Mouse (Mus musculus): ENCODE results near the gene Psmc3ip. TPM values are rescaled to one million over a fixed set of nuclear protein-coding genes. Genes with fewer than 3 reads are reported as not detected.

The Psmc3ip gene
- polyA plus RNA-seq, 1 experiment from 2014 or later = 28.0 TPM

Small RNA genes within 50 kb of the gene (microRNA-seq; reads per million reads assigned to microRNA genes)
- not detected for gene Gm27626

Other genes with a start within 250 kb of the Psmc3ip start
- gene Stat5b, start 244.7 kb downstream of the Psmc3ip start, polyA plus RNA-seq (2015; fragmentation: Nextera tagmentation; extraction: Ambion mirVana) = 23.4 and 25.5 TPM in 2 replicates
- 9.4 and 12.0 TPM in 2 replicates for gene Stat5a, start 236.1 kb downstream of the Psmc3ip start, polyA plus RNA-seq (2015; fragmentation: Nextera tagmentation; extraction: Ambion mirVana)
- 72.9 and 85.2 TPM in 2 replicates for gene Stat3, start 155.9 kb downstream of the Psmc3ip start, polyA plus RNA-seq (2015; fragmentation: Nextera tagmentation; extraction: Ambion mirVana)
- 368 and 413 TPM in 2 replicates for gene Cavin1, start 124.5 kb downstream of the Psmc3ip start, polyA plus RNA-seq (2015; fragmentation: Nextera tagmentation; extraction: Ambion mirVana)
- gene Atp6v0a1, start 86.0 kb downstream of the Psmc3ip start, polyA plus RNA-seq (2015; fragmentation: Nextera tagmentation; extraction: Ambion mirVana) = 39.5 and 43.6 TPM in 2 replicates
- 12.7 and 16.4 TPM in 2 replicates for gene Naglu, start 25.4 kb downstream of the Psmc3ip start, polyA plus RNA-seq (2015; fragmentation: Nextera tagmentation; extraction: Ambion mirVana)
- gene Hsd17b1, start 17.0 kb downstream of the Psmc3ip start, polyA plus RNA-seq (2015; fragmentation: Nextera tagmentation; extraction: Ambion mirVana) = 0.14 TPM in 1 of 2 replicates, not detected in the other
- 40.3 TPM in 2 replicates for gene Coasy, start 12.9 kb downstream of the Psmc3ip start, polyA plus RNA-seq (2015; fragmentation: Nextera tagmentation; extraction: Ambion mirVana)
- 51.7 and 53.8 TPM in 2 replicates for gene Mlx, start 8.2 kb downstream of the Psmc3ip start, polyA plus RNA-seq (2015; fragmentation: Nextera tagmentation; extraction: Ambion mirVana)
- gene Retreg3, start 24.5 kb upstream of the Psmc3ip start, polyA plus RNA-seq (2015; fragmentation: Nextera tagmentation; extraction: Ambion mirVana) = 20.6 and 28.0 TPM in 2 replicates
- gene Tubg1, start 24.5 kb upstream of the Psmc3ip start, polyA plus RNA-seq (2015; fragmentation: Nextera tagmentation; extraction: Ambion mirVana) = 62.7 and 65.6 TPM in 2 replicates
- gene Tubg2, start 60.5 kb upstream of the Psmc3ip start, polyA plus RNA-seq (2015; fragmentation: Nextera tagmentation; extraction: Ambion mirVana) = 5.7 and 6.8 TPM in 2 replicates
- gene Cntnap1, start 75.1 kb upstream of the Psmc3ip start, polyA plus RNA-seq (2015; fragmentation: Nextera tagmentation; extraction: Ambion mirVana) = 1.2 and 1.4 TPM in 2 replicates
- 21.7 and 22.1 TPM in 2 replicates for gene Plekhh3, start 75.9 kb upstream of the Psmc3ip start, polyA plus RNA-seq (2015; fragmentation: Nextera tagmentation; extraction: Ambion mirVana)
- 0.14 and 0.36 TPM in 2 replicates for gene Ccr10, start 80.0 kb upstream of the Psmc3ip start, polyA plus RNA-seq (2015; fragmentation: Nextera tagmentation; extraction: Ambion mirVana)
- 15.6 and 17.6 TPM in 2 replicates for gene Ezh1, start 131.0 kb upstream of the Psmc3ip start, polyA plus RNA-seq (2015; fragmentation: Nextera tagmentation; extraction: Ambion mirVana)
- 99.6 and 110 TPM in 2 replicates for gene Ramp2, start 150.6 kb upstream of the Psmc3ip start, polyA plus RNA-seq (2015; fragmentation: Nextera tagmentation; extraction: Ambion mirVana)
- gene Vps25, start 158.3 kb upstream of the Psmc3ip start, polyA plus RNA-seq (2015; fragmentation: Nextera tagmentation; extraction: Ambion mirVana) = 112 and 120 TPM in 2 replicates
- 7.9 and 9.9 TPM in 2 replicates for gene Wnk4, start 165.1 kb upstream of the Psmc3ip start, polyA plus RNA-seq (2015; fragmentation: Nextera tagmentation; extraction: Ambion mirVana)
- 0.70 and 1.3 TPM in 2 replicates for gene Cntd1, start 183.6 kb upstream of the Psmc3ip start, polyA plus RNA-seq (2015; fragmentation: Nextera tagmentation; extraction: Ambion mirVana)
- gene Coa3, start 183.7 kb upstream of the Psmc3ip start, polyA plus RNA-seq (2015; fragmentation: Nextera tagmentation; extraction: Ambion mirVana) = 148 and 154 TPM in 2 replicates
- 128 and 137 TPM in 2 replicates for gene Becn1, start 206.8 kb upstream of the Psmc3ip start, polyA plus RNA-seq (2015; fragmentation: Nextera tagmentation; extraction: Ambion mirVana)
- 116 and 125 TPM in 2 replicates for gene Psme3, start 220.8 kb upstream of the Psmc3ip start, polyA plus RNA-seq (2015; fragmentation: Nextera tagmentation; extraction: Ambion mirVana)
- 1.0 and 1.2 TPM in 2 replicates for gene Aoc2, start 229.6 kb upstream of the Psmc3ip start, polyA plus RNA-seq (2015; fragmentation: Nextera tagmentation; extraction: Ambion mirVana)
- gene Aoc3, start 235.2 kb upstream of the Psmc3ip start, polyA plus RNA-seq (2015; fragmentation: Nextera tagmentation; extraction: Ambion mirVana) = 0.90 and 1.5 TPM in 2 replicates

All from limb, embryonic 15.5 days (tissue).